Mouse (Mus musculus) CD4-positive, CD25-positive, alpha-beta regulatory T cell (primary cell): ENCODE data around the gene St6galnac3. TPM values are rescaled to one million over a fixed set of nuclear protein-coding genes. Genes with fewer than 3 reads are reported as not detected.

Source experiments
- polyA plus RNA-seq: library from polyadenylated mRNA; unstranded; fragments of 100-300 nt; shearing (Covaris generic); gene quantifications from one replicate; pipeline ENCODE4 v1.2.1, GENCODE M21; 2017

St6galnac3 gene
- 51.2 TPM for polyA plus RNA-seq

GRCm38 (mm10) chr3:153724701-153725668 is at the start of gene St6galnac3:
Gene St6galnac3, minus strand, starts transcription at chr3:153725174.

Other genes with a start within 250 kb of the St6galnac3 start
- not detected for gene Asb17, start 119.0 kb upstream of the St6galnac3 start, polyA plus RNA-seq
- 0.06 TPM for gene Msh4, start 181.0 kb upstream of the St6galnac3 start, polyA plus RNA-seq
- gene Rabggtb, start 187.8 kb upstream of the St6galnac3 start, polyA plus RNA-seq = 31.0 TPM
- 56.3 TPM for gene Acadm, start 219.5 kb upstream of the St6galnac3 start, polyA plus RNA-seq
- not detected for gene Slc44a5, start 248.3 kb upstream of the St6galnac3 start, polyA plus RNA-seq